Mouse (Mus musculus) sigmoid colon, adult 10 weeks (tissue): ENCODE measurements around the gene Gm7714. TPM values are rescaled to one million over a fixed set of nuclear protein-coding genes. Genes with fewer than 3 reads are reported as not detected.

ENCODE experiments used
- polyA plus RNA-seq: library from polyadenylated mRNA; stranded (reverse); fragments of 350-450 nt; fragmentation: Illumina TruSeq; extraction: RNeasy Lipid Tissue Mini Kit (QIAGEN cat#74804); gene quantifications from one replicate; pipeline ENCODE4 v1.2.3, GENCODE M21; 2014; ENCODE audit warnings: low read depth, low replicate concordance

Gm7714 gene
- polyA plus RNA-seq = not detected

GRCm38 (mm10) chr5:88268619-88269018 lies at the start of gene Gm7714:
Gm7714 (plus strand) TSS chr5:88268919.

DNA sequence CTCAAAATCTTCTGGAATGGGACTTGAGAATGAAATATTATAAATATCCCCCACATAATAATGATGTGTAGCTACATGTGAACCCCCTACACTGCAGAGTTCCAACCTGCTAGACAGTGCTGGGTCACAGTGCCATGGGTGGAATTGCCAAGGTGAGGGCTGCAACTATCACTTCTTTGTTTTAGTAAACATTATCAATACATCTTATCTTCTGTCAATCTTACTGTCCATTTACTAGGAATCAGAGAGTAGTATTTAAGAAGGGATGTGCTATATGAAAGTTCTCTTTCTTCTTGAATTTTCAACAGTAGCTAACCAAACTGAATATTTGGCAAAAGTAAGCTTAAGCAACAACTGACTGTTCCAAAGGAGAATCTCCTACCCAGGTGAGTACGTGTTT lies 48.3 kb downstream of the Gm7714 start, which contains the start of gene Prol1:
Gene Prol1 (plus strand): TSS at position 301 of the 400 bp plus-strand sequence.

Other genes starting within 250 kb of the Gm7714 start
- not detected for gene Smr2, start 182.4 kb upstream of the Gm7714 start, polyA plus RNA-seq
- not detected for gene Gm11116, start 157.4 kb upstream of the Gm7714 start, polyA plus RNA-seq
- gene Gm11115, start 114.8 kb upstream of the Gm7714 start, polyA plus RNA-seq = not detected
- not detected for gene Prol1, start 48.4 kb downstream of the Gm7714 start, polyA plus RNA-seq
- not detected for gene Amtn, start 107.2 kb downstream of the Gm7714 start, polyA plus RNA-seq
- not detected for gene Ambn, start 187.1 kb downstream of the Gm7714 start, polyA plus RNA-seq
- 0.09 TPM for gene Enam, start 219.1 kb downstream of the Gm7714 start, polyA plus RNA-seq